Mouse (Mus musculus): ENCODE data around the gene Dglucy.

Dglucy gene

DNA sequence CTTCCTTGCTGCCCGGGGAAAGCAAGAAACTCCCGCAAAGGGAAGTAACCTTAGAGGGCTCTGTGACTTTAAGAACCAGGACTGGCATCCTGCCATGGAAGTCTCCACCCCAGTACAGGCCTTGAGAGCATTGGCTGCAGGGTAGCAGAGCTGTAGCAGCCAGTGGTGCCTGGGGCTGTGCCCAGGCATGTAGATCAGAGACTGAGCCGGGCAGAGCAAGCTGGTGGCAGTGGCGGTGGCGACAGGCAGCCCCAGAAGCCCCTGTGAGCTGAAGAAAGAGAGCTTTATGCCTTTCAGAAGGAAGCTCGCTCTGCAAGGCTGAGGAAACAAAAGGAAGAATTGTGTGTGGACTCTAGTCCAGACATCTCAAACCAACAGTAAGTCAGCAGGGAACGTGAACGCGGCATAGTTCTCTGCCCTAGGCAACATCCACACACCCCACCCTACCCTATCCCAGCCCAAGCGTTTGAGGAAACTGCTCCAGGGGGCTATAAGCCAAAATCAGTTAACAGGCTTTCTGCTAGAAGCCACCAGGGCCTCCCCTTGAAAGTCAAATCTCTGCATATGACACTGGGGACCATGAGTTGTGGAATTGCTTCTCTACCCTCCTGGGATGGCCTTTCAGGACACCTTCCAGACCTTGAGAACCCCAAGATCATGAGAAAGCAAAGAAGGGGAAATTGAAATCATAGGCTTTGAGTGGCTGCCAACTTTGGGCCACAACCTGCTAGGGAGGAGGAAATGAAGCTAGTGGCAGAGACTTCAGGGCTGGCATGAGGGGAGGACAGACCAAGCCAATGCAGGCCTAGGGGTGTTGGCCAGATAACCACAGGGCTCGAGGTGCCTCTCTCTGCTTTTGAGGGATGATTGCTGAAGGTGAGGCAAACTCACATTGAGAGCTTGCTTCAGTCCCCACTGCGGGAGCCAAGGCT lies at the start of gene Dglucy:
Dglucy (plus strand) TSS at position 124 of the 932 bp plus-strand sequence.
- DNase-seq (ENCODE audit: low read depth), result peak; percentile 97

- no peak for DNase-seq (ENCODE audit: low read depth)
Measured at GRCm38 (mm10) chr12:100735156-100735555, 43.7 kb upstream of the Dglucy start.

- no peak for DNase-seq (ENCODE audit: low read depth)
Measured at GRCm38 (mm10) chr12:100735581-100735980, 43.3 kb upstream of the Dglucy start.

- DNase-seq (ENCODE audit: low read depth), result no peak
Measured at GRCm38 (mm10) chr12:100738498-100738897, 40.4 kb upstream of the Dglucy start.

DNA sequence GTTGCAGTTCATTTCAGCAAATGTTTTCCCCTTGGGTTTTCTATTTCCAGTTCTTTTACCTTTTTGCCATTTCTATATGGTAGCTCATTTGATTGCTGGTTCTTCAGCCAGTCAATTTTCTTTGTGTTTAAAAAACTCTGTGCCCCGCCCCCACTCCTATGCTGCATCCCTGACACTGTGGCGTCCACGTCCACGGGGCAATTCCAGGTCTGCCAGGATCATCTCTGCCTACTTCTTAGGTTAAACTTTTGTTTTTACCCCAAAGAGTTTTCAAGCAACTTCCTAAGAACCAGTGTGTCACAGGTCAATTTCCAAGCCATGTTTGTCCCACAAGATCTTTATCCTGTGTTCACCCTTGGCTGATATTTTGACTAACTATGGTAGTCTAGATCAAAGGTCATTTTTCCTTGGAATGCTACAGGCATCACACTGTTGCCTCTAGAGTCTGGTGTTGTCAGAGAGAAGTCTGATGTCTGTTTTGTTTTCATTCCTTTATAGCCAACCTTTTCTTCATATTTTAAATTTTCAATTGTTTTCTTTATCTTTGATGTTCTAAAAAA lies 39.8 kb upstream of the Dglucy start:
- no peak for DNase-seq (ENCODE audit: low read depth)

- DNase-seq (ENCODE audit: low read depth), result no peak
Measured at GRCm38 (mm10) chr12:100740313-100740712, 38.5 kb upstream of the Dglucy start.

DNA sequence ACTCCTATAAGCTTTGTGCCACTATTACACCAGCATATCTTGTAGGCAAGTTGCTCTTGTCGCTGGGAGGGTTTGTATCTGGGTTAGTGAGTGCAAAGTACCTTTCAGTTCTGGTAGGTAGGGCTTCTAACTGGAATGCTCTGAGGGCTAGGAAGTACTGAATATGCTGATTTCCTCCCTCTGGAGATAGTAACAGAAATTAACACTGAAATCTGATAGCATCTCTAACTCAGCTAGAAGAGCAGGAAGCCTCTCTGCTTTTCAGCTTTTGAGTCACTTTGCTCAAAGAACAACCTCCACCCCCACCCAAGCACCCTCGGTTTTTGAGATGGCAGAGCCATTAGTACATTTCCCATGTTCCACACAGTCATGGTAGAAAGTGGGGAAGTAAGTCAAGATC lies 36.4 kb upstream of the Dglucy start:
- no peak for DNase-seq (ENCODE audit: low read depth)

GRCm38 (mm10) chr12:100752977-100753376 lies 25.9 kb upstream of the Dglucy start:
- DNase-seq (ENCODE audit: low read depth), result no peak

DNA sequence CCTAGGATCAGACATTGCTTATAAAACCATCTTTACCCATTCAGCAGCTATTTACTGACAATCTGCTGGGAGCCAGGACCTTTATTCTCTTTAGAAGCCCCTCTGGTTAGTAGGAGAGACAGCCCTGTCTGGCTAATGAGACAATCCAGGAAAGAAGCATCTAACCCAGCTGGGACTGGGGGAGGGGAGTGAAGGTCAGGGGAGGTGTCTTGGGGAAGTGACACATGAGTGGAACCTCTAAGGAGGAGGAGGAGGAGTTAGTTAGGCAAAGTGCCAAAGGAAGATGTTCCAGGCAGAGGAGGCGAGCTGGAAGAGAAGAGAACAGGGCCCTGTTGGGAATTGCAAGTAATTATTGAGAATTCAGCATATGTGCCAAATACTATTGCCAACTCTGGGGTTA lies 25.1 kb upstream of the Dglucy start:
- DNase-seq (ENCODE audit: low read depth), result no peak

DNA sequence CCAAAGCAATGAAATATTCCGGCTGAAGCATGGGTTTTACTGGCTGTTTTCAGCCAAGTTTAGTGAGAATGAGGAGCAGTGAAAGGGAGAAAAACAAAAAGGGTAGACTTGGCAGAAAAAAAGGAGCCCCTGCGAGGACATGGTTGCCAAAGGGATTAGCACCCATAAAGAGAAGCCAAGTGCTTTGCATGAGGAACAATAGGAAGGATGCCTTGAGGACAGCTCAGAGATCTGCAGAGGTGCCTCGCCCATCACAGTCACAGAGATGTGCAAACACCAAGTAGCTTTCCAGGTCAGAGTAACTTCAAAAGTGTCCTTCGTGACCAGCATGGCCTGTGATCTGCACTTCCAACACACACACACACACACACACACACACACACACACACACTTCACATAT lies 21.4 kb upstream of the Dglucy start:
- DNase-seq (ENCODE audit: low read depth), result no peak

GRCm38 (mm10) chr12:100762663-100763425 lies 16.0 kb upstream of the Dglucy start:
- no peak for DNase-seq (ENCODE audit: low read depth)

DNA sequence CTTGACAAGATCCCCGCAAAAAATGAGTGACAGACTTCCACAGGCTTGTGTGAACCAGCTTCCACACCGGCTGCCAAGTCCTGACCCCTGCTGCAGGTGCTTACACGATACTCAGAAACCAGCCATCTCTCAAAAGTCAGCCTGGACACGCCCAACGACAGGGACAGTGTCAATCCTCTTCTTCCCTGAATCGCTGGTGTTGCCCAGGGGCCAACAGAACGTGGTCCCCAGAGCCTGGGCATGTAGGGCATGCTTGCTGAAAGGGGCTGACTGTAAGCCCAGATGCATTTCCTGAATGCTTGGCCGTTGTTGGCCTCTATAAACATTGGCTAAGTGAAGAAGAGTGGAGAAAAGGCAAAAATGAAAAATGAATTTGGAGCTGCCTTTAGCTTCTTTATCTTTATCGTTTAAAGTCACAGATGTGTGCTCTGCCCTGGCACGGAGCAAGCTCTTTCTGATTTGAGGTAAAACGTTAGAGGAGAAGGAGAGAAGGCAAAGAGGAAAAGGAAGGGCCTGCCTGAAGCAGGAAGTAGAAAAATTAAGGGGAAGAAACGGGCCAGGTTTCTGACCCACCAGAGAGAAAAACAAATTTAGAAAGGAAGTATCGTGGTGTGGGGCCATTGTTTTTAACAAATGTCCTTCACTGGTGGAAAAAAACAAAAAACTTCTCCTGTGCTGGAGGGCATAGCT lies 14.4 kb upstream of the Dglucy start:
- DNase-seq (ENCODE audit: low read depth), result no peak

DNA sequence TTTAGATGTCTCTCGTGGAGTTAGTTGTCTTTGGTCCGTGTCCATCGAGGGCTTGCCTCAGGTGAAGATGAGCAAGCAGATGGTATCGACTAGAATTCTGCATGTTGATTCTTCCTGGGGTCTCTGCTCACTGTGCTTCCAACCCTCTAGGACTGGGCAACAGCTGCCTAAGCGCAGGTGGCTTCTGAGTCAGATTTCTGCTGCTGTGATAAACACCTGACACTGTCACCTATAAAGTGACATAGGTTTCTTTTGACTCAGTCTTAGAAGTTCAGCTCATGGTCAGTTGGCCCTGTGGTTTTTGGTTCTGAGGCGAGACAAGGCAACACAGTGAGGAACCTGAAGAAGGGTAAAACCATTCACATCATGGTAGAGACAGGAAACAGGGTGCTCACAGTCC lies 9.0 kb upstream of the Dglucy start:
- no peak for DNase-seq (ENCODE audit: low read depth)

GRCm38 (mm10) chr12:100770765-100771164 lies 8.1 kb upstream of the Dglucy start:
- DNase-seq (ENCODE audit: low read depth), result peak; percentile 6

DNA sequence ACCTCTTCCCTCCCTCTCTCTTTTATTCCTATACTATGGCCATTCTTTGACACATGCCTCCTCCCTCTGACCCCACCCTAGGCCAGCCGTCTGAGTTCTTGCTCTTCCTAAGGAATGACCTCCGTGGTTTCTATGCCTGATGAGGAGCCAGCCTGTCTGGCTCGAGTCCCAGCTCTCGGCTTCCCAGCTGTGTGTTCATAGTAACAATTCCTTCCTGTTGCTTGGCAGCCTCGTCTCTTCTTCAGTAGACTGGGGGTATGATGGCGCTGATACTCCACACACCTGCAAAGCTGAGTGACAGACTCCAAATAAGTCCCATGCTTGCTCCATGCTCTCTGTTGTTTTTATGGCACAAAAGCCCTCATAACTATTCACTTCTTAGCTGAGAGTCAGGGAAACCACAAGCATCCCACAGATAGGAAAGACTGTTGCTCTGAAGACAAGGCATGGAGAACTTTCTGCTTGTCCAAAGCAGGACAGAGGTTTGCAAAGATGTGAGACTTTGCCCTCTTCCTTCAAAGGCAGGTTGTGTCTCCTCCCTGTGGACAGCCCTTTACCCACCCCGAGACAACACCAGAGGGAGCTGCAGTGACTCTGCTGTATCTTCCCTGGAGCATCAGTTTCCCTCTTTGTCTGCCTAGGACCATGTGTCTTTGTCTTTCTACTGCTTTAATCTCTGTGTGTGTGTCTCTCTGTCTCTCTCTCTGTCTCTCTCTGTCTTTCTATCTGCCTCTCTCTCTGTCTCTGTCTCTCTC lies 6.5 kb upstream of the Dglucy start:
- peak; percentile 68 for DNase-seq (ENCODE audit: low read depth)

- DNase-seq (ENCODE audit: low read depth), result no peak
Measured at GRCm38 (mm10) chr12:100774756-100775155, 4.1 kb upstream of the Dglucy start.

GRCm38 (mm10) chr12:100775291-100775690 lies 3.6 kb upstream of the Dglucy start:
- no peak for DNase-seq (ENCODE audit: low read depth)

- no peak for DNase-seq (ENCODE audit: low read depth)
Measured at GRCm38 (mm10) chr12:100775911-100776581, 2.8 kb upstream of the Dglucy start.

GRCm38 (mm10) chr12:100776991-100777390 lies 1.9 kb upstream of the Dglucy start:
- DNase-seq (ENCODE audit: low read depth), result no peak

GRCm38 (mm10) chr12:100778276-100778933 lies 452 bp upstream of the Dglucy start:
- no peak for DNase-seq (ENCODE audit: low read depth)
